Mouse (Mus musculus) urinary bladder, adult 18-20 months (tissue): ENCODE measurements around the gene Kif1c.

Source experiments
- DNase-seq, 2 experiments: peaks; one replicate each; pipeline ENCODE4 v3.0.0; 2022; ENCODE audit warnings: low spot score in 2 of 2, mixed read lengths in 2 of 2

Gene Kif1c

GRCm38 (mm10) chr11:70667271-70668150, 32.8 kb upstream of the Kif1c start:
- no peak for DNase-seq

GRCm38 (mm10) chr11:70668335-70668770, 32.0 kb upstream of the Kif1c start:
- DNase-seq, result peak in 1 of 2 experiments; percentile 61

- peak; percentile 88 to 96 for DNase-seq
Measured at GRCm38 (mm10) chr11:70668771-70669505, 31.4 kb upstream of the Kif1c start, which contains the start of gene Spag7. Gene Spag7 (minus strand): TSS chr11:70669416.

DNA sequence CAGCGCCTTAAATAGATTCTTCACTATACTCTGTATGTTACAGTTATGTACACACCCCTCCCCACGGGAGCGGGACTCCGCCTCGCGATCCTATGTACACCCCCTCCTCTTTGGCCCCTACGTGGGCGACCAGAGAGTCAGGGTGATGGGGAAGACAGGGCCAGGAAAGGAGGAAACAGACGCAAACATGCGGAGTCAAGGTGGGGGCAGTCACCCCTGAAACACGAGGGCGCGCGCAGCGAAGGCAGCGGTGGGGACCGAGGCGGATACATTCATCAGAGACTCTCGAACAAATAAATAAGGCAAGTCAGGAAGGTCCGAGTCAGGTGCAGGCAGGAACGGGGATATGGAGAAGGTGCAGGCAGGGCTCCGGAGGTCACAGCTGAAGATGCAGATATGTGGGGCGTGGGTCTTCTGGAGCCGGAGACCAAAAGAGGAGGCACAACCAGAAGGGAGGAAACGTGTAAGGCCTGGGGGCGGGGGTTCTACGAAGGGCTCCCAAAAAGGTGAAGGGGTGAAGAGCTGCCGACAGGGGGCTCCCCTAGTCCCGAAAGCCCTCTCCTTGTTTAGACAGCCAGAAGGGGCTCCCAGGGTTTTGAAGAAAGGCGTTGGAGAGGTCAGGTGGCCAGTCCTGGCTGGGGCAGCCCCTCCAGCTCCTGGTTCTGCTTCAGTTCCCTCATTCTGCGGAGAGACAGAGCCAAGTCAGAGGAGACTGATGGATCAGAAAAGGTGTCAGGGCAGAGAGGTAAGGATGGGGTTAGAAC, 30.6 kb upstream of the Kif1c start:
- peak in 1 of 2 experiments; percentile 65 for DNase-seq

GRCm38 (mm10) chr11:70670483-70670882, 29.9 kb upstream of the Kif1c start:
- no peak for DNase-seq

DNA sequence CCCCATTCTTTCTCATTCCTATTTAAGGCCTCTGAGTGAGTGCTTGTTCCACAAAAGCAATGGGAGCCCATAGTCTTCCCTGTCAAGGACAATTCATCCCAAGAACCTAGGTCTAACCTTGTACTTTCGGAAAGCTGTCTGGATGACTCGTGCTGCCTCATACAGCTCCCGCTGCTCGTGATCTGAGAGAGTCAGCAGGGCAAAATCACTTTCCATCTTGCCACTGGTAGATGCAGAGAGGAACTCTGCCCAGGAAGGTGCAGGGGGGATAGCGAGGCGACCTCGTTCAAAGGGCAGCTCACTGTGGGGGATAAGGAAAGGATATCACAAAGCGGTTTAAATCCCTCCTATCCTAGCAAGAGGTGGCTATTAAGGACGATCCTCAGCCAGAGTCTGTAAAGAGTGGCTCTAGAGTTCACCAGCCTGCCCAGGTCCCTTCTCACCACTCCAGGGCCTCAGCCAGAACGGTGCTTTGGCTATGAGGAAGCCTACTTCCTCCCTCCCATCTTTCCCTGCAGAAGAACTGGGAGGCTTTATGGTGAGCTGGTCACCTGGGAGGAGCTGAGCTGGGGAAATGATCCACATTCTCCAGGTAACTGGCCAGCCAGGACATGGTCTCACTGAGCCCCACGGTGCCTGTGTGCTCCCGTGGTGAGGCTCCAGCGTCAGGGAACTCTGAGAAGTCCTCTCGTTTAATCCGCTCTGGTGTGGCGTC, 28.9 kb upstream of the Kif1c start:
- no peak for DNase-seq

DNA sequence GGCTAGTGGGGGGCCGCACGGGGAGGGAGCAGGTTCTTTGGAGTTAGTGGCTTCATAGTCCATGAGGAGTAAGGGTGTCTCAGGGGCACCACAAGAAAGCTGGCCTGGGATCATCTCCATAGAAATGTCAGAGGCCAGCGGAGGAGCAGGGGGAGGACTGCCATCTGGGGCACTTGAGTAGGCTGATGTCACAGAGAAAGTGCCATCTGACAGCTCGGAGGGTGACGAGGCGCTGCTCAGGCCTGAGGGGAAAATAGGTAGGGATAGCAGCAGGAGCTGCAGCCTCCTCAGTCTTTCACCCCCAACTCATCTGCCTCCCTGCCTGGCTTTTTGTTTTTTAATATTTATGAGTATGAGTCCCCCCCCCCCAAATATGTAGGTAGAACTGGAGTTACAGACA, 26.3 kb upstream of the Kif1c start:
- no peak for DNase-seq

- DNase-seq, result no peak
Measured at GRCm38 (mm10) chr11:70674501-70674900, 25.8 kb upstream of the Kif1c start.

- no peak for DNase-seq
Measured at GRCm38 (mm10) chr11:70678092-70678491, 22.3 kb upstream of the Kif1c start.

- DNase-seq, result no peak
Measured at GRCm38 (mm10) chr11:70678576-70678975, 21.8 kb upstream of the Kif1c start.

GRCm38 (mm10) chr11:70679361-70679760, 21.0 kb upstream of the Kif1c start:
- DNase-seq, result no peak

DNA sequence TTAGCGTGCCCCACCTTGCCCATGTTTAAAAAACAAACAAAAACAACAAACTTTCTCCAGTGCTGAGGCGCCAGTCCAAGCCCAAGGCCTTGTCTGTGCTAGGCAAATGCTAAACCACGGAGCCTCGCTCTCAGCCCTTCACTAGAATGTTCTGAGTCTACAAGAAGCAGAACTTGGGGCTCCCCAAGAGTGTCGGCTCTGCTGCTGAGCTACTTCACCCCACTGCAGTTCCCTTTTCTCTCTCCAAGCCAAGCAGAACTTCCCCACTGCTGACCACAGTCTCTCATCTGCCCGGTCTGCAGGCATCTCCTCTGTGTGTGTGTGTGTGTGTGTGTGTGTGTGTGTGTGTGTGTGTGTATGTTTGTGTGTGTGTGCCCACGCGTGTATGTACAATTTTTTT, 20.5 kb upstream of the Kif1c start:
- DNase-seq, result no peak

- no peak for DNase-seq
Measured at GRCm38 (mm10) chr11:70681170-70681569, 19.2 kb upstream of the Kif1c start.

- no peak for DNase-seq
Measured at GRCm38 (mm10) chr11:70681897-70682581, 18.3 kb upstream of the Kif1c start.

DNA sequence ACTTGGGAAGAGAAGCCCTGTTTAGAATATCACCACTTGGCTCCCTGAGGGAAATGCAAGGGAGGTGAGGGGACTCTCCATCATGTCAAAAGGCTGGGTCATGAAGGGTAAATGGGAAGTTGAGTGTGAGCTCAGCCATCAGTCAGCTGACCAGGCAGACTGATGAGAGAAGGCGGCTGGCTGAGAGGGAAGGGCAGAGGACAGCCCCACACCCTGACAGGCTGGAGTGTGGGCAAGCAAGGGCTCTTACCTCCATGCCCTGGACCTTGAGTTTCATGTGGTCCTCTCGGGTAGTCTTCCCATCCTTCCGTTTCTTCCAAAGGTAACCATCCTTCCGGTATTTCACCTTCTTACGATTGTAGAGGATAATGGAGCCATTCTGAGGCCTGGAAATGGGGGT, 16.7 kb upstream of the Kif1c start:
- DNase-seq, result no peak

- peak in 1 of 2 experiments; percentile 38 for DNase-seq
Measured at GRCm38 (mm10) chr11:70686901-70687566, 13.3 kb upstream of the Kif1c start.

GRCm38 (mm10) chr11:70687601-70688199, 12.6 kb upstream of the Kif1c start, which contains the start of gene Camta2:
Gene Camta2 (minus strand): TSS chr11:70688105.
- peak; percentile 74 to 88 for DNase-seq

DNA sequence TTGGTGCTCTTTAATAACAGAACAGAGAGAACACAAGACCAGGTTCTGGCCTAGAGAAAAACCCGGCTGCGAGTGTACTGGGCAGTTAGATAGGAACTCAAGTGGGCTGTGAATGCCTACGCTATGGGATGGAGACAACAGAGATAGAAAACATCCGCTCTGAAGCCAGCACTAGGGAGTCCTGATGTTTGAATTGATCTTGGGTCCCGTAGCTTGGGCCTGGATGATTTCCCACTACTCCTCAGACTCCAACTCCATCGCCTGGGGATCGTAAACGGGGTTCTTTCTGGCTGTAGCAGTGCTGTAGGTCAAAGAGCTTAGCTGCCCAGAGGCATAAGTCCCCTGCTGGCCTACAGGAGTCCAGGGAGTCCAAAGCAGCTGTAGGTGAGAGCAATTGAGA, 12.0 kb upstream of the Kif1c start:
- no peak for DNase-seq

GRCm38 (mm10) chr11:70689578-70689977, 10.8 kb upstream of the Kif1c start:
- no peak for DNase-seq

GRCm38 (mm10) chr11:70693504-70693903, 6.8 kb upstream of the Kif1c start:
- DNase-seq, result no peak
